Mouse (Mus musculus): Measurements from ENCODE around the gene Syna.

Gene Syna

DNA sequence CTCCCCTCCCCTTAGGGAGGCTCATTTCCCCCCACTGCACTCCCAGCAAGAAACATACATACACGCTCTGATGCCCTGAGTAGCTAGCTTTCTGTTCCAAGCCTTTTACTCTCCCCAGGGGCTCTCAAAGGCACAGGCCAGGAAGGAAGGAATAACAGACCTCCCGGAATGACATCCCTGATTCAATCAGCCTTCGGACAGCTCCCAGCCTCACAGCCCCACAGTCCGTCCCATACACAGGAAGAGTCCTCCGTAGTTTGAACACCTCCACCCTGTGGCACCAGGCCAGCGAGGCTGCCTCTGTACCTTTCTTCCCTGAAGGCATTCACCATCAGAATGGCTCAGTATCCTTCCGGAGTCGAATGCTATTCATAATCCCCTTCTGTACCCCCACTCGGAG lies 31.5 kb downstream of the Syna start:
- DNase-seq = no peak

DNA sequence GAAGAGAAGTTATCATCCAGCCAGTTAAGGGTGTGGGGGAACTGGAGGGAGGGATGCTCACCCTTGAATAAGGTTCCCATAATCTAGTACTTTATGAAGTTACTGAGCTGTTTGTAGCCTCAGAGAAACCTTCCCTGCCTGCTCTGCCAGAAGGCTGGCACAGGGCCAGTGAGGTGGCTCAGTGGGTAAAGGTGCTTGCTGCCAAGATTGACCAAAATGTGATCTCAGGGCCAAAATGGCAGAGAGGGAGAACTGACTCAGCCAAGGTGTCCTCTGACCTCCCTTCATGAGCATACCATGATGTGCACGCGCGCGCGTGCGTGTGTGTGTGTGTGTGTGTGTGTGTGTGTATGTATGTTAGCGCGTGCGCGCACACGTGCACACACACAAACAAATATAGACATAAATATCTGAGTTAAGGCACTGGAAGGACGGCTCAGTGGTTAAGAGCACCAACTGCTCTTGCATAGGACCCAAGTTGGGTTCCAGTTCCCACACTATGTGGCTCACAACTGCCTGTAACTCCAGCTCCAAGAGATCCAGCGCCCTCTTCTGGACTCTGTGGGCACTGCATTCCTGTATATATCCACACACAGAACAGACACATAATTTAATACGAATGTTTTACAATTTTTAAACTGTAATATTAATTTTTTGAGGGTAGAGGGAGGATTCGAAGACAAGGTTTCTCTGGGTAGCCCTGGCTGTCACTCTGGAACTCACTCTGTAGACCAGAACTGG lies 33.8 kb downstream of the Syna start:
- DNase-seq = peak; percentile 68 to 72

DNA sequence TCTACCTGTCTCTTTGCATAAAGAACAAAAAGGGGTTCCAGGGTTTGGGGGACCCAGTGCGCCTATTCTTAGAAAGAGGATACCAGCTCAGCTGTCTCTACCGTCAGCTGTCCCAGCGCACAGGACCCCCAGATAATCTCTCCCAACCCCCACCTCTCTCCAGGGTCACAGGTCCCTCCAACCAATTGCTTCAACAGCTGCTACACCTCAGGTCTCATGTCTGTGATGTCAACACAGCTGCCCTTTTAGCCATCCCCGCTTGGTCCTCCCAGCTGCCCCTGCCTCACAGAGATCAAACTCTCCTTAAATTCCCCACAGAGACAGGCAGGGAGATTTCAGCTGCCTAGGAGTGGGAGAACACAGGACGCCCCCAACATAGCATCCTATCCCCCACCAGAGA lies 36.2 kb downstream of the Syna start:
- no peak for DNase-seq

DNA sequence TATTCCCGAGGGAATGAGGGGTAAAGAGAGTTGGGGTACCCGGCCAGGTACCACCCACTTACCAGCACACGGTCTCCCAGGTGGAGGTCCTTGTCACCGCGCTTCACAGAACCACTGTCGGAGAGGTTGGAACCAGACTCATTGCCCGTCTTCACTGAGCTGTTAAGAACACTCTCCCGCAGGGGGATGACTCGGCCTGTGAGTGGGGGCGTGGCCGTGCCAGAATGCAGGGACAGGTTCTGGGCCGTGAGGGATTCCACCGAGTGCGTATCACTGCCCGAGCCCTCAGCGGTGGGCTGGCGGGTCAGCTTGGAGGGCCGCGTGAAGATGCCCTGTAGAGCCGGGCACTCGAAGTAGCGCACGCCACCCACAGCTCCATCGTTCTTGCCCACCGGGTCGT lies 37.4 kb downstream of the Syna start:
- no peak for DNase-seq

DNA sequence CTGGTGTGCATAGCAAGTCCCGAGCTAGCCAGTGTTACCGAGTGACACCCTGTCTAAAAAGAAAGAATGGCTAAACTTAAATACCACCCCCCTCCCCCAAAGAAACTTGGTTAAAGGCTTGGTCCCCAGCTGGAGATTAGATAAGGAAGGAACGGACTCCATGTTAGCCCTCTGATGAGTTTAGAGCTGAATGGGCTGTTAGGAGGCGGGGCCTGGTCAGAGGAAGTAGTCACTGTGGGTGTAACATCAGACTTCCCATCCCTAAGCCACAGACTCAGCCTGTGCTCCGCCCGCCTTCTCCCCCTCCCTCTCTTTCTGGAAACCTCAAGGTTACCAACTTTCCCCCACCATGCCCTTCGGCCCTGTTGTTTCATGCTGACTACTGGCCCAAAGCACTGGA lies 38.2 kb downstream of the Syna start:
- no peak for DNase-seq

DNA sequence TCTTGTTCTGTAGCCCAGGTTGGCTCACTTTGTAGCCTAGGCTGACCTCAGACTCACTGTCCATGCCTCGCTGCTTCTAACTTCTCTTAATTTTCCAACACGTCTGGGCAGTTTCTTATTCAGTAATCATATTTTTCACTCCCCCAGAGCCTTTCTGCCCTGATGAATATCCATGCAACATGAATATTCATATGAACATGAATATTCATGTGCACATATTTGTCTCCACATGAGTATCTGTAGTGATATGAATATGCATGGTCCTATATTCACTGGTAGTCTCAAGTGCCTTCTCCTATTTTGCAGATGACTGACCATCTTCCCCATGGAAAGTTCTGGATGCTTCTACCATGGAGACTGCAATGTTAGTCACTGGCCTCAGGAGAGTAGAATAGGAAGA lies 38.8 kb downstream of the Syna start:
- no peak for DNase-seq

DNA sequence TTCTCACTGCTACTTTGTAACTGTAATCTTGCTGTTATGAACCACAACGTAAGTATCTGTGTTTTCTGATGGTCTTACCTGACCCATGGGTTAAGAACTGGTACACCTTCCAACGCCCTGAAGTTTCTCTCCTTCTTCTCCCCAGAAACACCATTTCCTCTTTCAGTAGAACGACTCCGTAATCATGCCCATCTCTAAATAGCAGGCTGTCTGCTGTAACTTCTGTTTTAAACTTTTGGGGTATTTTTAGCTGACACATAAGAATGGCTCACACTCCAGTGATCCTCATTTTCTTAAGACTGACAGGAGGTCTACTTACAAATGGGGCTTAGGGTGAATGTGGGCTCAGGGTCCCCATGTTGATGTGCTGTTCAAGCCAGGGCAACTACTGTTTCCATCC lies 39.9 kb downstream of the Syna start:
- no peak for DNase-seq

DNA sequence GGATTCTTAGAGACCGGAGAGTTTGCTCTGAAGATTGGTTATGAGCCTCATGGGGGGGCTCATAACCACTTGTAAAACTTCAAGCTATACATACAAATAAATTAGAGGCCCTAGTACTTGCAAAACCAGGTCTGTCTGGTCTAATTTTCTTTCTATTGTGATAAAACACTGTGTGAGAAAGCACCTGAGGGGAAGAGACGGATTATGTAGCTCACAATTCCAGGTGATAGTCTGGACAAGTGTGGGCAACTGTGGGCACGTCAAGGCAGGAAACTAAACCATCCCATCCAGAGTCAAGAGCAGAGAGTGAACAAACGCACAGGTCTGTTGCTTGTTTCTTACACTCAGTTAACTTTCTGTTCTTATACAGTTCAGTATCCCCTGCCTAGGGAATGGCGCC lies 40.5 kb downstream of the Syna start:
- DNase-seq = no peak

DNA sequence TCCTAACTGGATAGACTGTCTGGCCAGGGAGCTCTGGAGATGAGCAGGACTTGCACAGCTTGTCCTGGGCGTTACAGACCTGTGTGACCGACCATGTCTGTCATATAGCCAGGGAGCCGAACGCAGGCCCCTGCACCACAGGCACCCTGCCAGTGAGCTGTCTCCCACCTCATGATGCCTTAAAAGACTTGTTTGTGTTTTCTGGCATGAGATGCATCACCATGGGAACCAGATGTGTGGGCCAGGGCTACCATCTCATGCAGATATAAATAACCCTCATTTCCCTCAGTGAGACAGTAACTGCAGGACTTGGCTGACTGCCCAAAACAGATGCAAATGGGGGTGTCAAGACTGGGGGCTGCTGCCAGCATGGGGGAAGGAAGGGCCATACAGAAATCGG lies 47.9 kb downstream of the Syna start:
- no peak for DNase-seq

DNA sequence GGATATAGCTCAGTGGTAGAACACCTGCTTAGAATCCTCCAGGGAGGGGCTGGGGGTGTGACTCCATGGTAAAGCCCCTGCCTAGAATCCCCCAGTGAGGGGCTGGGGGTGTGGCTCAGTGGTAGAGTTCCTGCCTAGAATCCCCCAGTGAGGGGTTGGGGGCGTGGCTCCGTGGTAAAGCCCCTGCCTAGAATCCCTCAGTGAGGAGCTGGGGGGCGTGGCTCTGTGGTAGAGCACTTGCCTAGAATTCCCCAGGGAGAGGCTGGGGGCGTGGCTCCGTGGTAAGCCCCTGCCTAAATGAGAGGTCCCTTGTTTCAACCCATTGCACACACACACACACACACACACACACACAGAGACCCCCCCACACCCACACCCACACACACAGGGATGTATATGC lies 49.7 kb downstream of the Syna start:
- DNase-seq = no peak

DNA sequence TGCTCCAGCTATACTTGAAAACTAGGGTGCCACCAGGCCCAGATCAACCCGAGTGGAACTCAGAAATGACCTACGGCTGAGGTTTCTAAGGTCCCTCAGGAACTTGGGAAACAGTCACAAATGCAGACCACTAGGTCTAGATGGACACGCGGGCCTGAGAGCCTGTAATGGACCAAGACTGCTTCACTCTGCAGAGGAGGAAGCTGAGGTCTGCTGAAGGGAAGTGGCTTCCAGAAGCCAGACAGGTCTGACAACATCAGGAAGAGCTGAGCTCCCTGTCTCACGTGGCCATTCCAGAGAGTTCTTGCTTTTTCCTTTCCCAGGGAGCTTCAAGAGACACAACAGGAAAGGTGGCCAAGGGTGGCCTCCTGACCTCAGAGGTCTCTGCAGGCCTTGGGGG lies 51.0 kb downstream of the Syna start:
- no peak for DNase-seq
